Mouse (Mus musculus) midbrain, embryonic 15.5 days (tissue): Measurements from ENCODE around the gene Crtac1. TPM values are rescaled to one million over a fixed set of nuclear protein-coding genes. Genes with fewer than 3 reads are reported as not detected.

ENCODE experiments used
- ATAC-seq: fragments of 200-750 bp; cut with Nextera tagmentation; replicated peaks from 2 replicates; pipeline ENCODE4 v1.8.0; 2017; ENCODE audit warnings: moderate TSS enrichment
- H3K27ac ChIP-seq: fragments of 300-500 bp; sonication (generic); 2 replicates; pipeline ENCODE4 v1.5.1; 2015; ENCODE audit warnings: mild to moderate bottlenecking, inconsistent platforms
- H3K27me3 ChIP-seq: fragments of 300-500 bp; sonication (generic); replicated peaks from 2 replicates; pipeline ENCODE4 v1.6.1; 2015; ENCODE audit warnings: inconsistent platforms
- H3K36me3 ChIP-seq: fragments of 300-500 bp; sonication (generic); replicated peaks from 2 replicates; pipeline ENCODE4 v1.6.1; 2015; ENCODE audit warnings: inconsistent platforms
- H3K4me1 ChIP-seq: fragments of 300-500 bp; sonication (generic); 2 replicates; pipeline ENCODE4 v1.6.1; 2015; ENCODE audit warnings: inconsistent platforms
- H3K4me2 ChIP-seq: fragments of 300-500 bp; sonication (generic); 2 replicates; pipeline ENCODE4 v1.6.1; 2015; ENCODE audit warnings: inconsistent platforms, mild to moderate bottlenecking, moderate library complexity
- H3K4me3 ChIP-seq: fragments of 300-500 bp; sonication (generic); 2 replicates; pipeline ENCODE4 v1.5.1; 2015; ENCODE audit warnings: mild to moderate bottlenecking, inconsistent platforms
- H3K9ac ChIP-seq: fragments of 300-500 bp; sonication (generic); 2 replicates; pipeline ENCODE4 v1.6.1; 2015; ENCODE audit warnings: mild to moderate bottlenecking, inconsistent platforms
- H3K9me3 ChIP-seq: fragments of 300-500 bp; sonication (generic); 2 replicates; pipeline ENCODE4 v1.6.1; 2016; ENCODE audit warnings: inconsistent platforms
- WGBS: fragments of 180-500 bp; shearing (Covaris S2); methylation state at CpG from one replicate; pipeline ENCODE4 v1.1.7; 2015; ENCODE audit warnings: mixed read lengths; 5-methylcytosine and 5-hydroxymethylcytosine counted together
- polyA plus RNA-seq: library from polyadenylated mRNA; unstranded; fragments of >200 nt; fragmentation: Nextera tagmentation; extraction: Ambion mirVana; gene quantifications from 2 replicates; pipeline ENCODE4 v1.2.1, GENCODE M21; 2015

Gene Crtac1
- polyA plus RNA-seq, 1 experiment from 2014 or later = 24.6 TPM

DNA sequence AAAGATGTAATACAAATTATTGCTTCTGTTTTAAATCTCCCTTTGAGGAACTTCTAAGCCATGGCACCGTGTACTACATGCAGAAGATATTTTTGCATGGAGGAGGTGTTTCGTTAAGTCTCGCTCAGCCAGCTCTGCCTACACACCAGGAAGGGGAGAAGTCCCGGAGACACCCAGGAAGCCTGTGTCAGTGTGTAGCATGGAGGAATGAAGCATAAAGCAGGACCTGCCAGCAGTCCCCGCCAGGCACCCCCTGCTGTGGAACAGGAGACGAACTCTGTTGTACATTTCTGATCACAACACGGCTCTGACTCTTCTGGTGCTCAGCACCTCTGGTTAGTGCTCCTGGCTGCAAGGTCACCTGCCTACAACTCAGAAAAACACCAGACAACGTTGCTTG, 51.8 kb downstream of the Crtac1 start:
- Histone ChIP-seq H3K9ac (no peak overlapping the region), H3K4me3 (no peak overlapping the region), H3K27me3 (no peaks in the 10 kb centered on the region; the same call in 1 of the 2 replicates), H3K4me2 (no peak overlapping the region), H3K27ac (peak overlapping the region; percentile 7; the same call in 1 of the 2 replicates), H3K36me3 (no peaks in the 10 kb centered on the region), H3K4me1 (peaks cover 19% of the 10 kb centered on the region), H3K9me3 (no peaks in the 10 kb centered on the region)
- WGBS = 49% methylated on average over 8 of the region's 8 CpGs
- no peak for ATAC-seq

DNA sequence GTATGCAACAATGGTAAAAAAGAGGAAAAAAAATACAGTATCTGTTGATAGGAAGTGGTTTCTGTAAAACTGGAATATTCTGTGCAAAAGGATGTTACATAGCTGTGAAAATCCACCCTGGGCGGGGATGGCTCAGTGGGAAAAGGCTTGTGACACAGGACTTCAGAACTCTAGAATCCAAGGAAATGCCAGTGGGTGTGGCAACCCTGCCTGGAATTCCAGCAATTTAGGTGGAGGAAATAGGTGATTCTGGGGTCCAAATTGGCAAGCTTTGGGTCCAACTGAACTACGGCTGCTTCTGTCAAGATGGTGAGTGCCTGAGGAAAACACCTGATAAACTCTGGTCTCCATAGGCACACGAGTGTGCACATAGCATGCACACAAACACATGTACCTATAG, 54.4 kb downstream of the Crtac1 start:
- H3K4me3 ChIP-seq = no peak overlapping the region
- no peak for ATAC-seq
- WGBS = 86% methylated on average over 3 of the region's 3 CpGs
- H3K4me2 ChIP-seq = no peak overlapping the region
- H3K27me3 ChIP-seq = no peaks in the 10 kb centered on the region
- H3K4me1 ChIP-seq = peaks cover 19% of the 10 kb centered on the region
- no peak overlapping the region for H3K9ac ChIP-seq
- no peaks in the 10 kb centered on the region for H3K36me3 ChIP-seq
- no peak overlapping the region for H3K27ac ChIP-seq
- H3K9me3 ChIP-seq = no peaks in the 10 kb centered on the region

DNA sequence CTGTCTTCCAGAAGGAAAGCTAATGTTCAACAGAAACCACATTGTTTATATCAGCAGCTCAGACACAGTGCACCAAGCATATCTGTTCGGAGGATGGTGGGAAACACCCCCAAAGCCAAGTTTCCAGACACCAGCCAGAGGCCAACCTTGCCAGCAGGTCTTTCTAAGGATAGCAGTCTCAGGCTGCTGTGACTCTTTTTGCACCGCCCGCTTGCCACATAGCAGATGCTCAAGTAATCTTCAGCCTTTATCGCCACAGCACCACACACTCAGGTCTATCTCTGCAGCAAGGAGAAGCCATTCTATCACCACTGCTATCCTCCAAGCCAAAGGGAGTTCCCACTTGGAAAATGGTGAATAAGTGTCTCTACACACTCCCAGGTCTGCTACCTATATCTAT, 68.0 kb downstream of the Crtac1 start:
- no peak for ATAC-seq
- H3K9me3 ChIP-seq = no peaks in the 10 kb centered on the region
- 92% methylated on average over 4 of the region's 4 CpGs for WGBS
- no peaks in the 10 kb centered on the region for H3K4me1 ChIP-seq
- H3K27ac ChIP-seq = no peak overlapping the region
- H3K4me2 ChIP-seq = no peak overlapping the region
- H3K4me3 ChIP-seq = no peak overlapping the region
- H3K9ac ChIP-seq = no peak overlapping the region
- H3K36me3 ChIP-seq = no peaks in the 10 kb centered on the region
- H3K27me3 ChIP-seq = no peaks in the 10 kb centered on the region

DNA sequence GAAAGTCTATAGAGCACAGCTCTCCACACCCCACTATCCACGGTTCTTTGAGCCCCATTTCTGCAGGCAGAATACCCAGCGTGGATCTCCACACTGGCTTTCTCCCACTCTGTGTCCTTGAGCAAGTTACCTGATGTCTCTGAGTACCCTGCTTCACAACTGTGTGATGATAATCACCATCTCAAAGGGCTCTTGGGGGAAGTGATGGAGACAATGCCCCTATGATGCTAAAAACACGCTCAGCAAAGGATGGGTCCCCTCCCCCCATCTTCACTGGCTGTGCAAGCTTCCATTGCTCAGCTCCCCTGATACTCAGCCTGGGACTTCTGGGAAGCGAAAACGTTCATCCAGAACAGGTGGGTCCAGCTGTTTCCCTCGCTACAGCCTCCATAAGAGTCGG, 73.2 kb downstream of the Crtac1 start:
- Histone ChIP-seq H3K36me3 (no peaks in the 10 kb centered on the region), H3K27ac (no peak overlapping the region), H3K4me3 (no peak overlapping the region), H3K4me1 (no peaks in the 10 kb centered on the region), H3K9ac (no peak overlapping the region), H3K27me3 (no peaks in the 10 kb centered on the region), H3K9me3 (no peaks in the 10 kb centered on the region), H3K4me2 (no peak overlapping the region)
- no peak for ATAC-seq
- 50% methylated on average over 7 of the region's 7 CpGs for WGBS

DNA sequence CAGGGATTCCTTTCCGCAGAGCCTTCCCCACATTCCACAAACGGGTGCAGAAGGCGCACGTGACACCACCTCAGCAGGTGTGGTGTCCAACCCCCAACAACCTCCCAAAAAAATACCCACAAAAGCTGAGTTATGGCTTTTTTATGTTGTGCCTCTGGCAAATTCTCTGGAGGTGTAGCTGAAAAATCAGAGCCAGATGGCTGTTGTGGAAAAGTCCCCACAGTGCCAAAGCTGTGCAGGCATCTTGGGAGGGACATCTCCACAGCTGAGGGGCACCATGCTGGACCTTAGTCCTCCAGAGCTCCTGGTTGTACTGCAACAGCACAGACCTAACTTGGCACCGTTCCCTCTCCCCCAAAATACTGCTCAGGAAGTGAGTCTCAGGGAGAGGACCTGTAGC, 74.7 kb downstream of the Crtac1 start:
- Histone ChIP-seq H3K27ac (no peak overlapping the region), H3K27me3 (no peaks in the 10 kb centered on the region), H3K4me1 (no peaks in the 10 kb centered on the region), H3K4me3 (no peak overlapping the region), H3K36me3 (no peaks in the 10 kb centered on the region), H3K9me3 (no peaks in the 10 kb centered on the region), H3K9ac (no peak overlapping the region), H3K4me2 (no peak overlapping the region)
- no peak for ATAC-seq
- WGBS = 86% methylated on average over 5 of the region's 5 CpGs

DNA sequence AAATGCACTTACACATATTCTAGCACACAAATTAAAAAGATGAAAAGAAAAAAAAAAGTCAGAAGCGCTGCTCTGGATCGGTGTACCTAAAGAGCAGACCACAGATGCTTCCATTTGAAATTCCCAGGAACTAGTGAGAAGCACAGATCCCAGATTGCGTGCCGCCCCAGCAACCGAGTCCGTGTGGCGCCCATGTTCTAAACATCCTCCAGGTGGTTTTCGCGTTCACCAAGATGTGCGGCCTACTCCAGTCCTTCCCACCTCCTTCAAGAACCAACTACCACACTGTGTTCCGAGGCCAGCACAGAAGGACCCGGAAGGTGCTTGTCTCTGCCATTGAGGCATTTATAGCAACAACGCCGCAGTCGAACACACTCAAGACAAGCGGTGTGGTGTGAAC, 76.1 kb downstream of the Crtac1 start:
- H3K27me3 ChIP-seq = no peaks in the 10 kb centered on the region
- H3K4me1 ChIP-seq = no peaks in the 10 kb centered on the region
- no peak overlapping the region for H3K4me2 ChIP-seq
- ATAC-seq = no peak
- H3K9me3 ChIP-seq = no peaks in the 10 kb centered on the region
- H3K9ac ChIP-seq = no peak overlapping the region
- no peak overlapping the region for H3K27ac ChIP-seq
- 94% methylated on average over 16 of the region's 16 CpGs for WGBS
- no peak overlapping the region for H3K4me3 ChIP-seq
- no peaks in the 10 kb centered on the region for H3K36me3 ChIP-seq

DNA sequence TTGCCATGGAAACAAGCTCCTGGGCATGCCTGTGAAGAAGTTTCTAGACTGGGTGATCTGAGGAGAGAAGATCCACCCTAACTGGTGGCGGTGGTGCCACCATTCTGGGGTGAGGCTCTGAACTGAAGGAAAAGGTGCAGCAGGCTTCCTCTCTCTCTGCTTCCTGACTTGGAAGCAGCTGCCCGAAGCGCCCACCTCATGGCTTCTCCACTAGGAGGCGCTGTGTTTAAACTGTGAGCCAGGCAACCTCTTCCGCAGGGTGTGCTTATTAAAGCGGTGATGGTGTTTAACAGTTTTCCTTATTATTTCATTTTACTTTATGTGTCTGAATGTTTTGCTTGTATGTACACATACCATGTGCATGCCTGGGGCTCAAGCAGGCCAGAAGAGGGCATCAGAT, 90.4 kb downstream of the Crtac1 start:
- 52% methylated on average over 6 of the region's 6 CpGs for WGBS

DNA sequence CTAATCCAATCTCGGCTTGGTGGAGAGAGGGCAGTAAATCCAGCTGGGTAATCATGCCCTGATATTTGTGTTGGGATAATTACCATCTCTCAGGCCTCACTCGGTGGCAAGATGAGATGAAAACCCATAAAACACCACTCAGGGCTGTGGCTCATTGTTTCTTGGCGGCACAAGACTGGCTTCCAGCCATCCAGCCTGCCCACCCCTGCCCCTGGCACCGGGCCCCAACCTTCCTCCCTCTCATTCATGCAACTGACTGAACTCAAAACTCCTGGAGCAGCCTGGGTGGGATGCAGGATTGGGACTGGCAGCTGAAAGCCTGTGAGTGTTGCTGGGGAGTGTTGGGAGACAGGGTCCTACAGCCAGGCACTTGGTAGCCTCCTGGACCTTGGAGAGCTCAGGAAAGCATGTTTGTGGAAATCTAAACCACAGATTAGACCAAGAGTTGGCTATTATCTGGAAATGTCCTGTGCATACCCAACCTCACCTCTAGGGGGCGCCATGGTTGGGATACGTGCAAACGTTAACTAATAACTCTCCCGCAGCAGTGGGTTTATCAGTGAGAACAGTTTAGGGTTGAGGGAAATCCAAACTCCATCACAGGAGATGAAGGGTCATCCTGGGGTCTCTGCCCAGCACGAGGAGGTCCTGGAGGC, 99.4 kb downstream of the Crtac1 start:
- no peak overlapping the region for H3K4me2 ChIP-seq
- 44% methylated on average over 9 of the region's 9 CpGs for WGBS

More for the DNA sequence above, 90.4 kb downstream of the Crtac1 start:
- Histone ChIP-seq H3K4me2 (no peak overlapping the region), H3K4me3 (no peak overlapping the region), H3K27ac (no peak overlapping the region), H3K36me3 (no peaks in the 10 kb centered on the region), H3K27me3 (no peaks in the 10 kb centered on the region), H3K4me1 (no peaks in the 10 kb centered on the region), H3K9ac (no peak overlapping the region), H3K9me3 (no peaks in the 10 kb centered on the region)
- no peak for ATAC-seq

DNA sequence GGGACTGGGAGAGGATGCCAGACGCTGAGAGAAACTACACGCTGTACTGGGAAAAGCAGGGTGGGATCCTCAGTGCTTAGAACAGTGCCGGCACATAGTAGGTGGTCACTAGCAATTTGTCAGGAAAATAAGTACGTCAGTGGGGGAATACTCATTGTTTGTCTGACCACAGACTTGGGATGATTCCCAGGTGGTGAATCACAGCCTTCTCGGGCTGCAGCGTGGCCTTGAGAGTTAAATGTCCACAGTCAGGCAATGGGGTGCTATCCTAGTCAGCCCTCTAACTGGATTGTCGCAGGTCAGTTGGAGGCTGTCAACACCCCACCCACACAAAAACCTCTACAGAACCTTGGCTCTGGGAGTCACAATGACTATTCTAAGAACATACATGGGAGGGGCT, 100.1 kb downstream of the Crtac1 start:
- Histone ChIP-seq H3K9ac (no peak overlapping the region), H3K27me3 (no peaks in the 10 kb centered on the region), H3K4me1 (no peaks in the 10 kb centered on the region), H3K9me3 (no peaks in the 10 kb centered on the region), H3K4me2 (no peak overlapping the region), H3K27ac (no peak overlapping the region), H3K36me3 (no peaks in the 10 kb centered on the region), H3K4me3 (no peak overlapping the region)
- 85% methylated on average over 7 of the region's 7 CpGs for WGBS
- ATAC-seq = no peak

More for the DNA sequence above, 99.4 kb downstream of the Crtac1 start:
- Histone ChIP-seq H3K9ac (no peak overlapping the region), H3K4me3 (no peak overlapping the region), H3K27me3 (no peaks in the 10 kb centered on the region), H3K4me1 (no peaks in the 10 kb centered on the region), H3K36me3 (no peaks in the 10 kb centered on the region), H3K9me3 (no peaks in the 10 kb centered on the region), H3K27ac (no peak overlapping the region)
- ATAC-seq = 0 out of 2 replicates have a peak, but pooled peaks have one; percentile 30

DNA sequence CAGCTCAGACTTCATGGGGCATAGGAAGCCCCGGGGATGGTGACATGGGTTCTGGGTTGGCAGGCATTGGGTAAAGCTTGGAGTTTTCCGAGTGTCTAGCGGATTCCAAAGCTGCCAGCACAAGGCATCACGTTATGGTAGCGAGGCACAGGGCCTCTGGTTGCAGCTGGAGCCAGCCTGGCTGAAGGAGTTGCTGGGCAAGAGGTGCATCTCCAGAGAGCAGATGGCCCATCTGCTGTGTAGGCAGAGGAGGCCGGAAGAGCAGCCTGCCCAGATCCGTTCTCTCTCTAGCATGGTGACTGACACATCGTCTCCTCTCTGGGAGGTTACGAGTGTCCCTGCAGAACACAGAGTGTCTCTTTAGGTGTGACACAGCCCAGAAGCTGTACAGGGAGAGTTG, 103.4 kb downstream of the Crtac1 start:
- Histone ChIP-seq H3K9me3 (no peaks in the 10 kb centered on the region), H3K4me2 (no peak overlapping the region), H3K36me3 (no peaks in the 10 kb centered on the region), H3K4me1 (no peaks in the 10 kb centered on the region), H3K4me3 (no peak overlapping the region), H3K27ac (no peak overlapping the region), H3K27me3 (no peaks in the 10 kb centered on the region; the same call in 1 of the 2 replicates), H3K9ac (no peak overlapping the region)
- 72% methylated on average over 9 of the region's 9 CpGs for WGBS
- ATAC-seq = no peak

DNA sequence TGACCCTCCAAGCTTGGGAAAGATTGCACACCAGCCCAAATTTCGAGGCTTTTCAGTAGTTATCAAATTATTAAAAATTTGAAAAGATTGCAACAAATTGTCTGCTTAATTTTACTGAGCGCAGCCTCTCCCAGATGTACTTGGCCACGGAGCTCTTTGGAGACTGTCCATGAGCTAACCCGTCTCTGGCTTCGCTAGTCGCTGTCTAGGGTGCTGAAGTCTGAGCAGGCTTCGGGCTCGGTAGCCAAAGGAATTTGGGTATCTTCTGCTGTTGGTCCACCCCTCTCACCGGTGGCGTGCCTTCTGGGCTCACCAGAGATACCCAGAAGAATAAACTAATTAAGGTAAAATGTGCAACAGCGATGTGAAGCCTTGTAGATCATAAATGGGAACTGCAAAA, 105.7 kb downstream of the Crtac1 start:
- no peak overlapping the region for H3K4me3 ChIP-seq
- WGBS = 19% methylated on average over 11 of the region's 11 CpGs
- no peak overlapping the region for H3K27ac ChIP-seq
- no peaks in the 10 kb centered on the region for H3K9me3 ChIP-seq
- H3K9ac ChIP-seq = no peak overlapping the region
- no peaks in the 10 kb centered on the region for H3K36me3 ChIP-seq
- H3K4me2 ChIP-seq = no peak overlapping the region
- H3K4me1 ChIP-seq = no peaks in the 10 kb centered on the region
- H3K27me3 ChIP-seq = no peaks in the 10 kb centered on the region; the same call in 1 of the 2 replicates
- no peak for ATAC-seq

DNA sequence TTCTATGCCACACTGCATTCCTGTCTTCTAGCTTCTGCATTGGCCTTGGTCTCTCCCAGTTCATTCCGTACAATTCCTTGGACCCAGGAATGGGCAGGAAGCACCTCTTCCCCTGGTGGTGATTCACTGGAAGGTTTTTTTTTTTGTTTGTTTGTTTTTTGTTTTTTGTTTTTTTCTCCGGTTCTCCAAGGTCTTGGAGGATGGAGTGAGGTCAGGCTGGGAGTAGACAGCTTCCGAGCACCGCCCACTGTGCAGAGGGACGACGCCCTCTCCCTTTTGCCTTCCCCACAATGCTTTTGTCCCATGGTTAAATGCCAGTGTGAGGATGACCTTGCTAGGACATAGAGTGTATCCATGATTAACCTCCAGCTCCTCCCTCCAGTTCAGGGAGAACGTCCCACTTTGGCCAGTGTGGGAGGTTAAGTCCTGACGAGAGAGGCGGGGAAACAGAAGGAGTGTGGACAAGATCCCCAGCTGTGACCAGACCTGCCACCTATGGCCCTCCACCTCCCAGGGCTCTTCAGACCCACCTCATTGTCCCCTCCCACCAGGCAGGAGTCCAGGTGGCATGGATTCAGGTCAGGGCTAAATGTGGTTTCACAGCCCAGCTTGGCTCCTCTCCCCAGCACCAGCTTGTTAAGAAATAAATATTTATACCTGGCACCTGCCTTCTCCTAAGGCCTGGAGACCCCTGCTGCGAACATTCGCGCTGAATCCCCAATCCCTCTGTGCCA, 109.1 kb downstream of the Crtac1 start:
- Histone ChIP-seq H3K9me3 (no peaks in the 10 kb centered on the region), H3K27me3 (no peaks in the 10 kb centered on the region; the same call in 1 of the 2 replicates), H3K4me2 (no peak overlapping the region), H3K27ac (no peak overlapping the region), H3K36me3 (no peaks in the 10 kb centered on the region), H3K4me1 (peaks cover 16% of the 10 kb centered on the region), H3K9ac (no peak overlapping the region), H3K4me3 (no peak overlapping the region)
- ATAC-seq = no peak
- 54% methylated on average over 12 of the region's 12 CpGs for WGBS

DNA sequence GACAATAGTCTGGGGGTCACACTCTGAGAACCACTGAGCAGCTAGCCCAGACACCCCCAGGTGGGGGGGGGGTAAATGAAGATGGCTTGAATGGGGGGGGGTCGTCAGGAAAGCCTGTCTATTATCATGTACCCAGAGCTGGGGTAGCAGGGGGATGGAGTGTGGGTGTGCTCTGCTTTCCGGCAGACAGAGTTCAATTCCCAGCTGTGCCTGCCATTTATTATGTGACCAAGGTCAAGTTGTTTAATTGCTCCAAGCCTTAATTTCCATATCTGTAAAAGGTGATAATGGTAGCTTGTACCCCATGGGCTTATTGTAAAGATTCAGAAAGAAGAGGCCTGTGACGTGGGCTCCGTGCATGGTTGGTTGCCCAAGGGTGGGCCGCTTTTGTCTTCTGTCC, 109.6 kb downstream of the Crtac1 start:
- WGBS = 28% methylated on average over 5 of the region's 5 CpGs
- Histone ChIP-seq H3K9me3 (no peaks in the 10 kb centered on the region), H3K27ac (no peak overlapping the region), H3K4me2 (no peak overlapping the region), H3K4me3 (no peak overlapping the region), H3K27me3 (no peaks in the 10 kb centered on the region; the same call in 1 of the 2 replicates), H3K4me1 (peaks cover 22% of the 10 kb centered on the region), H3K9ac (no peak overlapping the region), H3K36me3 (no peaks in the 10 kb centered on the region)
- ATAC-seq = no peak
